Comparison of ENCODE assay signal across 24 mouse cellular contexts in the genomic region with DNA sequence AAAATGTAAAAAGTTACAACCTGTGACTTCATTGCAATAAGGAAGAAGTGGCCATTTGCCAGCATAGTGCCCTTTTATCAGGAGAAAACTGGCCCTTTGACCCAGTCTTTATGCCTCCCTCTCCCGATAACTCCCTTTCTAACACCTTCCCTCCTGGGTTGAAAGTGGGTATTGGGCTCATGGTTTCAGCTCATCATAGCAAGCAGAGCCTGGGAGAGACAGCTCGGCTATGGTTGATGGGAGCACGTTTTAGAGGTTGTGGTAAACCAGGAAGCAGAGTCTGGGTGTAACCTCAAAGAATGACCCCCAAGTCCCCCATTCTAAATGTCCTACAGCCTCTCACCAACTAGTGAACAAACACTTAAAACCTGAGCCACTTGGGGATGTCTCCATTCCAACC.
"Had no signal": no experiment of that assay in that cellular context is flagged by ENCODE, and none has a peak within 500 bp of the region (broad histone marks: within the 10 kb centered on the region; RNA-seq: fewer than 3 reads in every experiment).

No protein-coding gene starts in this region.

- H3K36me3 ChIP-seq: heart, embryonic 13.5 days; heart, embryonic 15.5 days; hindbrain, embryonic 10.5 days; hindbrain, embryonic 12.5 days; limb, embryonic 10.5 days; limb, embryonic 12.5 days; liver, embryonic 13.5 days; liver, embryonic 15.5 days had no signal

- H3K4me2 ChIP-seq: heart, embryonic 13.5 days; heart, embryonic 15.5 days; hindbrain, embryonic 12.5 days; hindbrain, embryonic 14.5 days; limb, embryonic 12.5 days; liver, embryonic 13.5 days; liver, embryonic 15.5 days had no signal

- H3K27me3 ChIP-seq: heart, embryonic 13.5 days; heart, embryonic 15.5 days; hindbrain, embryonic 12.5 days; limb, embryonic 12.5 days; liver, embryonic 13.5 days; liver, embryonic 15.5 days had no signal

- H3K9ac ChIP-seq: heart, embryonic 13.5 days; heart, embryonic 15.5 days; hindbrain, embryonic 12.5 days; hindbrain, embryonic 14.5 days; limb, embryonic 12.5 days; liver, embryonic 13.5 days; liver, embryonic 15.5 days had no signal

- ATAC-seq: forebrain, embryonic 16.5 days; hindbrain, embryonic 16.5 days; inflammation-experienced regulatory T-cells, adult 6 months; intestine, postnatal 0 days had no signal

- H3K4me3 ChIP-seq: heart, embryonic 13.5 days; heart, embryonic 15.5 days; hindbrain, embryonic 10.5 days; hindbrain, embryonic 12.5 days; layer of hippocampus, adult 2 months; left cerebral cortex, adult 2 months; limb, embryonic 10.5 days; limb, embryonic 12.5 days; liver, embryonic 13.5 days; liver, embryonic 15.5 days had no signal

- DNase-seq: gastrocnemius, postnatal 14 days; gastrocnemius, postnatal 36 days; heart, postnatal 14 days; heart, postnatal 4 days; kidney, adult 18-20 months; kidney, adult 8-10 months; kidney, postnatal 10 days; kidney, postnatal 25 days; kidney, postnatal 4 days; liver, embryonic 13.5 days had no signal

- H3K27ac ChIP-seq: heart, embryonic 13.5 days; heart, embryonic 15.5 days; hindbrain, embryonic 10.5 days; hindbrain, embryonic 12.5 days; hindbrain, embryonic 14.5 days; layer of hippocampus, adult 2 months; left cerebral cortex, adult 2 months; limb, embryonic 10.5 days; limb, embryonic 12.5 days; liver, embryonic 13.5 days; liver, embryonic 15.5 days had no signal

- H3K4me1 ChIP-seq: hindbrain, embryonic 10.5 days; hindbrain, embryonic 12.5 days; limb, embryonic 10.5 days; limb, embryonic 12.5 days; liver, embryonic 13.5 days; liver, embryonic 15.5 days had no signal

- H3K9me3 ChIP-seq: heart, embryonic 13.5 days; heart, embryonic 15.5 days; hindbrain, embryonic 10.5 days; hindbrain, embryonic 12.5 days; limb, embryonic 10.5 days; limb, embryonic 12.5 days; liver, embryonic 13.5 days; liver, embryonic 15.5 days had no signal
